Mouse (Mus musculus) neural tube, embryonic 10.5 days (tissue): ENCODE results near the gene Krt6b.
"Not testable (repeated sequence)": the region's sequence is repeated elsewhere in the genome, so short reads cannot be mapped to it uniquely, and the experiment has no call there.

ENCODE experiments used
- DNase-seq: peaks from one replicate; pipeline ENCODE4 v3.0.0-alpha.2; 2017; ENCODE audit warnings: low spot score; ENCODE audit errors: extremely low spot score

Gene Krt6b

DNA sequence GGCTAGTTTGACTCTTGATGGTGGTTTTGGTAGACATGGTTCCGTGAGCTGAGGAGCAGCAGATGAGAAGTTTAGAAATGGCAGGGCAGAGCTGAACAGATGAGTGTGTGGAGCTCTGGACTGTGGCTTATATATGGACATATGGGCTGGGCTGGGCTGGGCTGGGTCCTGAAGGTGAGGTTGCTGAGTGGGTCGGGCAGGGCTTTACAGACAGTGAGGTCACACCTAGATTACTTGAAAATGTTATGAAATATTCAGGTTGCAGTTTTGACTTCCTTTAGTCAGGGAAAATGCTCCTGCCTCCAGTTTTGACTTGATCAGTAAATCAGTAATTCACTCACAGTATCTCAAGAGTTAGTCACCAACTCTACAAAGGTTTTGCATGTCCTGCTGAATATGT lies at the start of gene Krt6b:
Gene Krt6b, minus strand, starts transcription at position 101 of the 400 bp plus-strand sequence.
- no peak for DNase-seq

DNA sequence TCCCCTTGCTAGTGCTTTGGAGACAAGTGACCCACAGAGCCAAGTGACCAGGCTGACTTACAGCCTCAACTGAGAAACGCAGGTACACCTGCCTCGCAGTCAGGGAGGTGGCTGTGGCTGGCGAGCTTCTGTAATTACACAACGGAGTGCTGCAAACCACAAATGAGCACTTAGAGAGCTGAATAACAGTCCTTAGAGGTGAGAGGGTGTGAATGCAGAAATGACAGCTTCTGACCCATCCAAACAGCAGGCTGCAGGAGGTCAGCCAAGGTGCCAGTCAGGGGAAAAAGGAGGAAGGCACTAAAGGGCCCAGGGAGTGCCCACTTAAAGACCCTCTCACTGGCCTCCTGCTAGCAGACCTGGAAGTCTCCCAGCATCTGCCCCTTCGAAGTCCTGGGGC lies 44.6 kb upstream of the Krt6b start:
- DNase-seq, result no peak

DNA sequence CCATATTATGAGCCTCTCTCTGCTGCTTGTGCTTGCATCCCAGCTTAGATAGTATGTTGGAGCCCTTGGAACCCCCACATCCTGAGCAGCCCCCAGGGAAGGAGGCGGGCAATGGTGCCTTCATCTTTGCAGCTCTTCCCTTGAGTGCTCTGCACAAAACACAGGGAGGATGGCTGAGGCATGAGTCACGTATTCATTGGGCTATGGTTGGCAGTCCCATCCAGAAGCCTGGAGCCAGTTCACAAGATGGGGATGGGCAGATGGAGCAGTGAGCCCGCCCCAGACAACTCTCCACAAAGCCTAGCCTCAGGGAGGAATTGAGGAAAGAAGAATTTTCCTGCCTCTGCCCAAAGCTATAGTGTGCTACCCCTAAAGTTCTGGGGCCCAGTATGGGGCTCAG lies 35.7 kb upstream of the Krt6b start:
- no peak for DNase-seq

DNA sequence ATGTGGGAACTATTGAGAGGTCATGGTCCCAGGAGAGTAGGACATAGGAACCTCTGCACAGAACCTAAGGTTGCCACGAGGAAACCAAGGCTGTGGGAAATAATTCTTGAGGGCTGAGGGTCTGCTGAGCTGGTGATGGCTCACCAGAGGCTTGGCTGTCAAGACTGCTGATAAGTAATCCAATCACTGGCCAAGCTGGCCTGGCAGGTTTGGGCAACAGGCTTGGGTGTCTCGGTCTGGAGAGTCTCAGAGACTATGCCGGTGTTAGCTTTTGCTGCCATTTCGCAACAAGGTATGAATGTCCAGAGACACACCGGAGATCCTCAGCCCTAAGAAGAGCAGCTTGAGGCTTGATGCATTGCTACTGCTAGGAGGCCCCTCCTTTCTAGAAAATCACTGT lies 34.3 kb upstream of the Krt6b start:
- DNase-seq, result no peak

DNA sequence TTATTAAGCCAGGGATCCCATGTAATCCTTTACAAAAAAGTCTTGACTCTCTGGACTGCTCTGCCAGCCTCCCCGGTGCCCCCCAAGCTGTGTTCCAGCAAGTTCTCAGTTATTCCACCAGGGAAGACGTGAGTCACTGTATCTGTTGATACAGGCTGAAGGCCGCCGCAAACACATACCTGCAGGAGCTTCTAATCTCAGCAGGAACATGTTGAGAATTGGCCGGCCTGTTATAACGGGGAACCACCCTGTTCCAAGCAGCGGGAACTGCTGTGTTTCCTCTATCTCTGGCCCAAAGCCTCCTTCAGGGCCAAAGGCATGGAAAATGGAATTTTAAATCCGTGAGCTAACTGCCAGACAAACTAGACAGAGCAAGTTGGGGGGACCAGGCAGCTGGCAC lies 33.6 kb upstream of the Krt6b start:
- DNase-seq, result no peak

DNA sequence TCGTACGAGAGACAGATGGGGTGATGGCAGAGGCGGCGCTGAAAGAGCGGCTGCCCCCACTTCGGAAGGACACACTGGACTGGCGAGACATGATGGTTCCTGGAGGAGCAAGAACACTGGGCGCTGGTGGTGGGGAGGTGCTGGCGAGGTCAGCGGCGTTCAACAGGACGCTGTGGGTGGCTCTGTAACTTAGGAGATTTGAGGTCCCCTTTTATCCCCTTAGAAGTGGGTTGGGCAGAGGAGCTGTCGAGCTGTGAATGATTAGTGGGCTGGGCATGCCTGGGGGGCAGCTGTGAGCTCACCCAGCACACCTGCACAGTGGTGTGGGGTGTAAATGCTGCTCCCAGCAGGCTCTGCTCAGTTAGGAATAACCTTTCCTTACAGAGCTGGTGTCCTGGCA lies 32.6 kb upstream of the Krt6b start, which contains the start of gene Krt5:
Gene Krt5, minus strand, starts transcription at position 179 of the 400 bp plus-strand sequence.
- DNase-seq, result no peak

DNA sequence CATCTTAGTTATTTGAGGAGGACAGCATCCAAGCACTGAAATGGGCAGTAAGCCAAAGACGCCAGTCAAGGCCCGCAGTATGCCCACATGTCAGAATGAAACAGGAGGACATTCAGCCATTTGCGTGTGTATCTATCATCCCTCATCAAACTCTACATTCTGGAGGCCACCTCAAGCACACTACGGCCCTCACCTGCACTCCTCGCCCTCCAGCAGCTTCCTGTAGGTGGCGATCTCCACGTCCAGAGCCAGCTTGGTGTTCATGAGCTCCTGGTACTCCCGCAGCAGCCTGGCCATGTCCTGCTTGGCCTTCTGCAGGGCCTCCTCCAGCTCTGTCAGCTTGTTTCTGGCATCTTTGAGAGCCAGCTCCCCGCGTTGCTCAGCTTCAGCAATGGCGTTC lies 28.6 kb upstream of the Krt6b start:
- no peak for DNase-seq

DNA sequence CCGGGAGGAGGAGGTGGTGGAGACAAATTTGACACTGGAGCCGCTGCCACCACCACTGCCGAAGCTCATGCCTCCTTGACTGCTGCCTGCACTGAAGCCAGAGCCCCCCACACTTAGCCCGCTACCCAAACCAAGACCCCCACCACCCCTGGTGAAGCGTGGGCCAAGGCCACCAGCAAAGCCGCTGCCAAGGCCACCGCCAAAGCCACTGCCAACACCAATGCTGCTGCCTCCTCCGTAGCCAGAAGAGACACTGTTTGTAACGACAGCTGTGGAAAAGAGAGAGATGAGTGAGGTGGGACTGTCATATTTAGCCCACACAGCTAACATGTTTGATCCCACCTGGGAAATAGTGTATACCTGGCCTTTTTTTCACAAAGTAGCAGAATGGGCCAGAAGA lies 27.4 kb upstream of the Krt6b start:
- no peak for DNase-seq

DNA sequence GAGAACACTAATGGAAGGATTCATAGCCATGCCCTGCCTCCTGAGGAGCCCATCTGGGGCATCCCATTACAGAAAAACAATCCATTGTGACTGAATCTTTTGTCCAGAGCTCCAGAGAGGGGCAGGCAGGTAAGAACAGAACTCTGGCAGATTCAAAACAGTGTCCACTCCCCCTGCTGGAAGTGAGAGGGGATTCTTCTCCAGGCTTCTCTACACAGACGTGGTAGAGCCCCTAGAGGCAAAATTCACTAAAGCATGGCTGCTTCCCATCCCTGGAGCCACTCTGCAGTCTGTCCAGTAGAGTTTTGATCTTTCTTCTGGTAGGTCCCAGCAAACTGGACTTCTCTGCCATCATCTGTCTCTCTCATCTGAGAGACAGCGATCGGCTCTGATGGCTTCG lies 24.0 kb upstream of the Krt6b start:
- DNase-seq, result no peak

DNA sequence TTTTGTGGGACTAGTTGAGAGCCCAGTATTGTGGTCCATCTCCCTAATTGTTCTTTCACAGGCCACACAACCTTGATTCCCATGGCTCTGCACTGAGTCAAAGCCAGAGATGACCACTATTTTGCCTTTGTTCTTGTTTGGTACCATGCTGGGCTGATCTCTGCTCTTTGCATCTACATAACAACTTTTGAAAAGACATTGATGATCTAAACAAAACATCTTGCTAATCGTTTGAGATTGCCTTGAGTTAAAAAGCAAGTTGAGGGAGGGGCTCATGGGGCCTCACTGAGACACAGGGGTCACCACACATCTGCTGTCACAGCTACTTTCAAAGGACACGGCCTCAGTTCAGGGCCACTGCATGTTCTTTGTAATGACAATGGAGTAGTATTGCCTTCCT lies 22.3 kb upstream of the Krt6b start:
- DNase-seq, result no peak

DNA sequence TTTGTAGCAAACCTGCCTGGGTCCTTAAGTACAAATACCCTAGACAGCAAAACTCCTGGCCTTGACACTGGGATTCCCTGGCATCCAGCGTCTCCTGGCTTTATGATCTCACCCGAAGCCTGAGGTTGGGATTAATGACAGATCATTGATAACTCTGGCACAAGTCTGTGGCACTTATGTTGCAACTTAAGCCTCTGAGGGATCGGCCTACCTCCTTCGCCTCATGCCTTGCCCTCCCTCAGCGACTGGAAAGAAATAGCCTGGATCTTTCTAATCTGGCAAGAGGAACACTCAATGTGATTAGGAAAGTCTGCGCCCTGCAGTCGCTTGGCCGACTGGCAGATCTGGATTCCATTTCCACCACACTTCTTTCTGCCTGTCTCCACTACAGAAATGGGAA lies 19.8 kb upstream of the Krt6b start:
- no peak for DNase-seq

DNA sequence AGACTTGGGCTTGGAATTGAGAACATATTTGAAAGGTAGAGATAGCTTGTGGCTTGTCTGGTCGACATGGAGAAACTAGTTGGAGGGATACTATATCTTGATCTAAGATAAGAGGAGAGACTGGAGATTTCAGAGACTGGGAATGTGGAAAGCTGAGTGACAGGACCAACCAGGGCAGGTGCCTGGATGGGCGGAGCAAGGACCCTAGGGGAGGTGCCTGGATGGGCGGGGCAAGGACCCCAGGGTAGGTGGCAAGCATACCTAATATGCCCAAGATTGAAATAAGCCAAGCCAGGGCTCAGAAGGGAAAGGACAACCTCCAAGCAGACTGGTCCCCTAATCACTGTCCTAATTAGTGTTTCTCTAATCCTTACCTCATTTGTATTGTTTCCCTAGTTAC lies 19.1 kb upstream of the Krt6b start:
- no peak for DNase-seq

DNA sequence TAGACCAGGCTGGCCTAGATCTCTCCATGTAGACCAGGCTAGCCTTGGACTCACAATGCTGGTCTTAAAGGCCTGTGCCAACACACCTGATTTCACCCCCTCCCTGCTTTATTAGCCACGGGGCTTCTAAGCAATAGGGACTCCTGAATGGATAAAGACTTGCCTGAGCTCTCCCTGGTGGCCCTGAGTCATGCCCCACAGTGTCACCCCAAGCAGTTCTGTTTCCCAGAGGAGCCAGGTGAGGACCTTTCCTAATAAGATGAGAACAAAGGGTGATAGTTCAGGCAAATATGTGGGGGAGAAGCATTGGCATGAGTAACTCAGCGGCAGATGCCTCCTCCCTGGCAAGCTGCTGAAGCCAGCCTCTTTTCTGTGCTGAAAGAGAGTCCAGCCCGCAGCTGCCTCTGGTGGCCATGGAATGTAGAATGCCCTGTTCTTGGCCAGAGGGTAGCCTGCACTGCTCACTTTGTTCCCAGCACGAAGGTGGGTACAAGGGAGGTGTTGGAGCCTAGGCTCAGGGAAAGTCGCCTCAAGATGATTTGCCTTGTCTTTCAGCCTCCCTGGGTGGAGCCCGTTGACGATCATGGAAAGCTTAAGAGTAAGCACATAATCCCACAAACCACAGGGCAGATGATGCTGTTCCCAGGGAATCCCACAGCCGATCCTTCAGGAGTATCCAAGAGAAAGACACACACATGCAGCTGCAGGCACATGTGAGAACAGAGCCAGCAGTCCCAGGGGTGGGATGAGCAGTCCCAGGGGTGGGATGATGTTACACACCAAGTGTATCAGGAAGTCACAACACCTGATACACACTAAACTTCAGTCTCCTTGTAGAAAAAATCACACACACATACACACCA lies 17.5 kb upstream of the Krt6b start:
- no peak for DNase-seq

DNA sequence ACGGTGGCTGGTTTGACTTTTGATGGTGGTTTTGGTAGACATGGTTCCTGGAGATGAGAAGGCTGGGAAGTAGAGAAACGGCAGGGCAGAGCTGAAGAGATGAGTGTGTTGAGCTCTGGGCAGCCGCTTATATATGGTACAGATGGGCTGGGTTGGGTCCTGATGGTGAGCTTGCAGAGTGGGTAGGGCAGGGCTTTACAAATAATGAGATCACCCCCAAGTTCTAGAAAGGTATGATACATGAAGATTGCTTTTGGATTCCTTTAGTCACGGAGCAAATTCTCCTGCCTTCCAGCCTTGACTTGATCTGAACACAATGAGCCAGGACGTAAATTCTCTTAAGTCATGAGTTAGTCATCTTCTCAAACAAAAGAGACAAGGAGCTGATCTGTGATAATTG lies 14.1 kb upstream of the Krt6b start, which contains the start of gene Krt6a:
Gene Krt6a, minus strand, starts transcription at position 101 of the 400 bp plus-strand sequence.
- no peak for DNase-seq

DNA sequence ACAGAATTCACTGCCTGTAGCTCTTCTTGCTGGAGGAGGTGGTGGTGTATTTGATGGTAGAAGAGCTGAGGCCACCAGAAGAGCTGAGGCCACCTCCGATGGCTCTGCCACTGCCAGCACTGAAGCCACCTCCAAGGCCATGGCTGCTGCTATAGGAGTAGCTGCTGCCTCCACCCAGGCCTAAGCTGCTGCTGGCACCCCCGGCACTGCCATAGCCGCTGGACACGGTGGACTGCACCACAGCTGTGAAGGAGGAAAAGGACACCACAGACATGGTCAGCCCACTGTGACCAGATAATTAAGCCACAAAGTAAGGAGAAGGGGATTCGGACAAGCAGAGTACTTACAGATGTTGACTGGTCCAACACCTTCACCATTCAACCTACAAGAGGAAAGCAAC lies 10.4 kb upstream of the Krt6b start:
- not testable (repeated sequence) for DNase-seq

DNA sequence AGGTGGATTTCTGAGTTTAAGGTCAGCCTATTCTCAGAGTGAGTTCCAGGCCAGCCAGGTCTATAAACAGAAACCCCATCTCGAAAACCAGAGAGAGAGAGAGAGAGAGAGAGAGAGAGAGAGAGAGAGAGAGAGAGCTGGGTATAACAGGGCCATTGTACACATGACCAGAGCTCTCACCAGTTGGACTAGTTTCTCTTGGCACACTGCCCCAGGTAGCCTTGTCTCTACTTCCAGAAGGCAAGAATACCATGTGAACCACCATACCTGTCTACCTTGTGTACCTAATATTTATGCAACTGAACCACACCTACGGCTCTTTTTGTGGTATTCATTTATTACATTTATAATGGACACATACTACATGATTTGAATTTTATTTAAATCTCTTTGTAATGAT lies 8.1 kb upstream of the Krt6b start:
- DNase-seq, result no peak

DNA sequence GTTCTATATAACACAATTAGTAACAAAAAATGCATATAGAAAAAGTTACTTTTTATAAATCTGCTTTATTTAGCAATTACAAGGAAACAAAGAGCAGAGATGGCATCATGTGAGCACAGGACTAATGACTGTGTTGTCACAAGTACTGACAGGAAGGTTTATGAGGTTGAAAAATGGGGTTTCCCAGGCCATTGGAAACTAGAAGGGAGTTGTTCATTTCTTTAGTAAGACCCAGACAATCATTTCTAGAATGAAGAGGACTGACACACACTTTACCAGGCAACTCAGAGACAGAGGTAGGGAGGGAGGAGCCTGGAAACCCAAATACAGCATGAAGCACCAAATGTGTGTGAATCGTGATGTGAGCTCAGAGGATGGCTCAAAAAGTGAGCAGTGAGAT lies 4.1 kb downstream of the Krt6b start:
- no peak for DNase-seq

DNA sequence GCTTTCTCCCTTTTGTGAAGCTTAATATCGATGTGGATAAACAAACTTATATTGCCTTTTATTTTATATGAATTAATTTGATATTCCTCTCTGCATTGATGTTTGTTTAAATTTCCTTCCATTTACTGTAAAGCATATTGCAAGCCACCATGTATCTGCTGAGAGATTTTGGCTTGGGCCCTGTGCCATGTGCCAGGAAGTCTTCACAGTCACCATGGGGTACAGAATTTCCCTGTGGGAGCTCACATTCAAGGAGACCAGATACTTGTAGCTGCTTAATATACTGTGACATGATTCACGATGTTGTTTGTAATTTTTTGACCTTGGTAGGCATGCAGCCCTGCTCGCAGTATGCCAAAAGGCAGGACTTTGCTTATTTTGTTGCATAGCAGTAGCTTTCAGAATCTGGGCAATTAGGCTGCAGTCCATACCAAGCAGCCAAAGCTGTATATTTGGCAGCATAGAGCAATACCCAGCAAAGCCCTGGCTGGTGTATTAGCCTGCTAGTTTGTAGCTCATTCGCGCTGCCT lies 27.3 kb downstream of the Krt6b start:
- DNase-seq, result no peak

DNA sequence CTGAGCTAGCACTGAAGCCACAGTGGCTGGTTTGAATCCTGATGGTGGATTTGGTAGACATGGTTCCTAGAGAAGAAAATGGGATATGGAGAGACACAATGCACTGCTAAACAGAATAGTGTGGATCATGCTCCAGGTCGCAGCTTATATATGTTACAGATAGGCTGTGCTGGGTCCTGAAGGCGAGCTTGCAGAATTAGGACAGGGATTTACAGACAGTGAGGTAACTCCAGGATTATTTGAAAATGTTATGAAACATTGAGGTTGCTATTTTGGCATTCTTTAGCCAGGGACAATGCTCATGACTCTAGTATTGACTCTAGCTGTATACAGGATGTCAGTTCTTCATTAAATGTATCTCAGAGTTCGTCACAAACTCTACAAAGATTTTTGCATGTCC lies 32.8 kb downstream of the Krt6b start, which contains the start of gene Gm5478:
Gene Gm5478, minus strand, starts transcription at position 101 of the 400 bp plus-strand sequence.
- DNase-seq, result no peak

DNA sequence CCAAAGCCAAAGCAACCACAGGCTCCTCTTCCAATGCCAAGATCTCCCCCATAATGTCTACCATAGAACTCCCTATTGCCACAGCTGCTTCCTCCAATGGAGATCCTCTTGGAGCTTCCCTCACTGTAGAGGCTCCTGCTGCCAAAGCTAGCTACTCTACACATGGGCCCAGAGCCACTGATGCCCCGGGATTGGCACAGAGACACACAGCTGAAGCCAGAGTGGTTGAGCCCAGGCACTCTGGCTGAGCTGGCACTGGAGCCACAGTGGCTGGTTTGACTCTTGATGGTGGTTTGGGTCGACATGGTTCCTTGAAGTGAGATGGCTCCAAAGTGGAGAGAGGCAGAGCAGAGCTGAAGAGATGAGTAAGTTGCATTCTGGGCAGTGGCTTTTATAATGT lies 52.2 kb downstream of the Krt6b start, which contains the start of gene Gm5414:
Gene Gm5414, minus strand, starts transcription at position 305 of the 400 bp plus-strand sequence.
- DNase-seq, result no peak
